In genomic region chr6:119113362-119113761, GRCm38 (mm10) we compare ENCODE assay signal across 23 mouse cellular contexts.
"Had no signal": no experiment of that assay in that cellular context is flagged by ENCODE, and none has a peak within 500 bp of the region (broad histone marks: within the 10 kb centered on the region; RNA-seq: fewer than 3 reads in every experiment).

No protein-coding gene starts in this region.

- ATAC-seq: hindbrain, postnatal 0 days; intestine, embryonic 16.5 days; liver, embryonic 12.5 days had no signal

- H3K4me2 ChIP-seq: heart, embryonic 13.5 days; heart, embryonic 15.5 days; hindbrain, embryonic 13.5 days; hindbrain, embryonic 15.5 days; kidney, embryonic 15.5 days; limb, embryonic 13.5 days; limb, embryonic 15.5 days; liver, embryonic 12.5 days had no signal

- H3K27me3 ChIP-seq: hindbrain, embryonic 15.5 days; limb, embryonic 15.5 days had no signal

- H3K9ac ChIP-seq: heart, embryonic 13.5 days; heart, embryonic 15.5 days; hindbrain, embryonic 13.5 days; hindbrain, embryonic 15.5 days; kidney, embryonic 15.5 days; limb, embryonic 13.5 days; limb, embryonic 15.5 days; liver, embryonic 12.5 days; liver, embryonic 14.5 days had no signal

- H3K36me3 ChIP-seq: hindbrain, embryonic 13.5 days; hindbrain, embryonic 15.5 days; kidney, embryonic 15.5 days; limb, embryonic 13.5 days; limb, embryonic 15.5 days; liver, embryonic 12.5 days had no signal

- H3K9me3 ChIP-seq: heart, embryonic 13.5 days; heart, embryonic 15.5 days; hindbrain, embryonic 13.5 days; hindbrain, embryonic 15.5 days; kidney, embryonic 15.5 days; limb, embryonic 13.5 days; limb, embryonic 15.5 days; liver, embryonic 12.5 days had no signal

- DNase-seq: gastrocnemius, postnatal 14 days; gastrocnemius, postnatal 36 days; heart, adult 2 months; kidney, adult 11 months; kidney, adult 2 months; kidney, adult 9 months; kidney, postnatal 14 days; kidney, postnatal 36 days; layer of hippocampus, adult 9-11 months; layer of hippocampus, postnatal 36 days; left cerebral cortex, postnatal 4 days had no signal

- H3K27ac ChIP-seq: heart, adult 2 months; heart, embryonic 13.5 days; heart, embryonic 15.5 days; hindbrain, embryonic 13.5 days; hindbrain, embryonic 15.5 days; hindbrain, postnatal 0 days; kidney, embryonic 15.5 days; kidney, postnatal 0 days; limb, embryonic 13.5 days; limb, embryonic 15.5 days; liver, embryonic 12.5 days; liver, embryonic 14.5 days had no signal

- H3K4me3 ChIP-seq: heart, adult 2 months; heart, embryonic 13.5 days; heart, embryonic 15.5 days; hindbrain, embryonic 13.5 days; hindbrain, embryonic 15.5 days; kidney, embryonic 15.5 days; limb, embryonic 13.5 days; limb, embryonic 15.5 days; liver, embryonic 12.5 days had no signal
